Mouse (Mus musculus) kidney, adult 2 months (tissue): Measurements from ENCODE around the gene Pip5kl1.

Experiments
- CTCF ChIP-seq: fragments of 200-500 bp; conservative IDR thresholded peaks from 2 replicates; pipeline ENCODE4 v1.5.1; 2011; ENCODE audit warnings: low read depth, mild to moderate bottlenecking, control low read depth, low read length, moderate library complexity, mixed read lengths; ENCODE audit not compliant: insufficient read depth, insufficient read length
- POLR2A ChIP-seq: fragments of 200-500 bp; IDR thresholded peaks from one replicate; pipeline ENCODE4 v1.6.1; 2011; ENCODE audit warnings: low read depth, low read length, control low read depth

GRCm38 (mm10) chr2:32598506-32598905 is 23.9 kb downstream of the Pip5kl1 start:
- TF ChIP-seq POLR2A (no peak), CTCF (no peak)
